Mouse (Mus musculus): ENCODE measurements around the gene Klhl15.

- no peak for TF ChIP-seq EP300 (IDR thresholded peaks at IDR 0.05; ENCODE audit: insufficient read depth, low read depth, low read length)
- no peak for TF ChIP-seq CTCF (IDR thresholded peaks at IDR 0.05)
Observed at GRCm38 (mm10) chrX:94213384-94213783, 21.0 kb upstream of the Klhl15 start.
